In the genomic region with DNA sequence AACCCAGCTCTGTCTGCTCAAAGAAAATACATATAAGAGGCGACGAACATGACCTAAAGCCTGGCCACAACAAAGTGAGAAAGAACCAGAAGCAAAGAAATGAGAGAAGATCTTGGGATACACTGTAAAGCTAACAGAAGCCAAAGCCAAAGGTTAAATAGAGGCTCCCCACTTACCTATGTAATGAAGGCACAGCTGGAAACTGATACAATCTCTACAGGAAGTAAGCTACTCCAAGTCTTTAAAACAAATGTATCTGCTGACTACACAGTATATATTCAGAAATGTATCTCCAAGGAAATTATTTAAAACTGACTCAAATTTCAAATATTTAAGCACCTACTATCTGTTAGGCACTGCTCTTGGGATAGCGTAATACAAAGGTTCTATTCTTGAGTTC, we compare ENCODE assay signal across 10 mouse cellular contexts.
"Had no signal": no experiment of that assay in that cellular context is flagged by ENCODE, and none has a peak within 500 bp of the region (broad histone marks: within the 10 kb centered on the region; RNA-seq: fewer than 3 reads in every experiment).

No protein-coding gene starts in this region.

- ATAC-seq: liver, postnatal 0 days; lung, postnatal 0 days; midbrain, embryonic 13.5 days; midbrain, embryonic 15.5 days had no signal

- DNase-seq: liver, postnatal 0 days; lung, adult 2 months; lung, postnatal 14 days; lung, postnatal 36 days; right cerebral cortex, postnatal 14 days; thymus, postnatal 25 days; thymus, postnatal 4 days had no signal
